Mouse (Mus musculus) left cerebral cortex, adult 18-20 months (tissue): ENCODE results near the gene Gm5127. TPM values are rescaled to one million over a fixed set of nuclear protein-coding genes. Genes with fewer than 3 reads are reported as not detected.

Experiments
- DNase-seq, 2 experiments: peaks; one replicate each; pipeline ENCODE4 v3.0.0; 2021 to 2022; ENCODE audit warnings: low spot score in 2 of 2, mixed read lengths in 1 of 2
- long read RNA-seq, 2 experiments: library from polyadenylated mRNA; stranded (forward); transcript quantifications; one replicate each; pipeline ENCODE4 v2.0.0; 2021
- total RNA-seq, 2 experiments: library from RNA; stranded (reverse); gene quantifications; 2 replicates each; pipeline ENCODE4 v1.2.3; 2021

Gene Gm5127
- total RNA-seq = under 1 TPM in 1 of 2 experiments, not detected in 1; 0.63 TPM
- long read RNA-seq, experiment 1 = 0 reads
- long read RNA-seq, experiment 2, partial matches to known transcripts = 0 of 1 reads
- long read RNA-seq, experiment 2, other reads (novel, unspliced or antisense) = 0 of 1 reads

- no peak for DNase-seq
Measured at GRCm38 (mm10) chrX:106582886-106583285, at the start of gene Gm5127. Gene Gm5127 (plus strand): TSS chrX:106583186.

- DNase-seq = no peak
Measured at GRCm38 (mm10) chrX:106536359-106536758, 46.6 kb upstream of the Gm5127 start.

- no peak for DNase-seq
Measured at GRCm38 (mm10) chrX:106555457-106555856, 27.5 kb upstream of the Gm5127 start.

GRCm38 (mm10) chrX:106578966-106579365 is 4.0 kb upstream of the Gm5127 start:
- DNase-seq = no peak

- DNase-seq = no peak
Measured at GRCm38 (mm10) chrX:106580410-106580809, 2.6 kb upstream of the Gm5127 start.

GRCm38 (mm10) chrX:106582197-106582596 is 789 bp upstream of the Gm5127 start:
- no peak for DNase-seq

- no peak for DNase-seq
Measured at GRCm38 (mm10) chrX:106593914-106594313, 10.9 kb downstream of the Gm5127 start.

- no peak for DNase-seq
Measured at GRCm38 (mm10) chrX:106595904-106596303, 12.9 kb downstream of the Gm5127 start.

- no peak for DNase-seq
Measured at GRCm38 (mm10) chrX:106602574-106603258, 19.7 kb downstream of the Gm5127 start.

GRCm38 (mm10) chrX:106603386-106603785 is 20.4 kb downstream of the Gm5127 start, which contains the start of gene Cysltr1:
Gene Cysltr1 (minus strand): TSS chrX:106603679.
- DNase-seq = no peak

GRCm38 (mm10) chrX:106622512-106622911 is 39.5 kb downstream of the Gm5127 start:
- no peak for DNase-seq

GRCm38 (mm10) chrX:106623667-106624066 is 40.7 kb downstream of the Gm5127 start:
- no peak for DNase-seq

- no peak for DNase-seq
Measured at GRCm38 (mm10) chrX:106628514-106628913, 45.5 kb downstream of the Gm5127 start.

- DNase-seq = no peak
Measured at GRCm38 (mm10) chrX:106633543-106633942, 50.6 kb downstream of the Gm5127 start.

GRCm38 (mm10) chrX:106634799-106635541 is 52.0 kb downstream of the Gm5127 start:
- no peak for DNase-seq

GRCm38 (mm10) chrX:106662101-106662500 is 79.1 kb downstream of the Gm5127 start:
- DNase-seq = no peak

- DNase-seq = no peak
Measured at GRCm38 (mm10) chrX:106704590-106704989, 121.6 kb downstream of the Gm5127 start.

- no peak for DNase-seq
Measured at GRCm38 (mm10) chrX:106717160-106717559, 134.2 kb downstream of the Gm5127 start.

GRCm38 (mm10) chrX:106742241-106742640 is 159.3 kb downstream of the Gm5127 start:
- DNase-seq = no peak

- DNase-seq = no peak
Measured at GRCm38 (mm10) chrX:106755272-106755671, 172.3 kb downstream of the Gm5127 start.
